Mouse (Mus musculus): ENCODE results near the gene Hs3st4.

GRCm38 (mm10) chr7:123963021-123963420, 19.6 kb upstream of the Hs3st4 start:
- no peak for TF ChIP-seq CTCF (IDR thresholded peaks at IDR 0.05; ENCODE audit: low read depth, low read length)
- no peak for TF ChIP-seq POLR2A (IDR thresholded peaks at IDR 0.05; ENCODE audit: borderline replicate concordance, low read depth, low read length)
